Mouse (Mus musculus) cortical plate, adult 2 months (tissue): ENCODE measurements around the gene Pitpnm1.

Experiments used
- CTCF ChIP-seq: fragments of 200-500 bp; IDR thresholded peaks from 2 replicates; pipeline ENCODE4 v1.5.1; 2011; ENCODE audit warnings: mild to moderate bottlenecking, control low read depth, low read length; ENCODE audit not compliant: insufficient read depth; ENCODE audit errors: extremely low read depth
- POLR2A ChIP-seq: fragments of 200-500 bp; IDR thresholded peaks from 2 replicates; pipeline ENCODE4 v1.6.1; 2011; ENCODE audit warnings: mild to moderate bottlenecking, low read length, control low read depth; ENCODE audit not compliant: insufficient read depth; ENCODE audit errors: extremely low read depth

- TF ChIP-seq POLR2A (no peak), CTCF (no peak)
Measured at GRCm38 (mm10) chr19:4097441-4097825, 2.4 kb upstream of the Pitpnm1 start.
